Mouse (Mus musculus) fat pad, adult 2 months (tissue): ENCODE data around the gene Abcc5.
"Not testable (repeated sequence)": the region's sequence is repeated elsewhere in the genome, so short reads cannot be mapped to it uniquely, and the experiment has no call there.

ENCODE experiments used
- DNase-seq: peaks from one replicate; pipeline ENCODE4 v3.0.0-alpha.2; 2011; ENCODE audit warnings: low read depth, low spot score; ENCODE audit errors: extremely low read depth

The Abcc5 gene

DNA sequence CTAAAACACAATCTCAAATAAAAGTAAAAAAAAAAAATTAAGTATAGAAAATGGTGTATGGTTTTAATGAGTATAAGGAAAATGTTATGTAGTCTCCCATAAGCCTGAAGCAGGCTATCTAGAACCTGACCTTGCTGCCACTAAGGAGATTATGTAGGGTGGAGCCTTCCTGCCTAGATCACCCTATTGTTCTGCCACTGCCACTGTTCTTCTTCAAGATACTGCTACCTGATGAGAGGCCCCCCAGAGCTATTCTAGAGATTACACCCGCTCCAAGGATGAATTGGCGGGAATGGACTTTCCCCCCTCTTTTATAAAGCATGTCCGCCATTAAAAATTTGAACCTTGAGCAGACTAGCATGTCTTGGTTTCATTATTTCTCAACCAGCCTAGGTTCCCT lies 64.7 kb downstream of the Abcc5 start:
- not testable (repeated sequence) for DNase-seq

DNA sequence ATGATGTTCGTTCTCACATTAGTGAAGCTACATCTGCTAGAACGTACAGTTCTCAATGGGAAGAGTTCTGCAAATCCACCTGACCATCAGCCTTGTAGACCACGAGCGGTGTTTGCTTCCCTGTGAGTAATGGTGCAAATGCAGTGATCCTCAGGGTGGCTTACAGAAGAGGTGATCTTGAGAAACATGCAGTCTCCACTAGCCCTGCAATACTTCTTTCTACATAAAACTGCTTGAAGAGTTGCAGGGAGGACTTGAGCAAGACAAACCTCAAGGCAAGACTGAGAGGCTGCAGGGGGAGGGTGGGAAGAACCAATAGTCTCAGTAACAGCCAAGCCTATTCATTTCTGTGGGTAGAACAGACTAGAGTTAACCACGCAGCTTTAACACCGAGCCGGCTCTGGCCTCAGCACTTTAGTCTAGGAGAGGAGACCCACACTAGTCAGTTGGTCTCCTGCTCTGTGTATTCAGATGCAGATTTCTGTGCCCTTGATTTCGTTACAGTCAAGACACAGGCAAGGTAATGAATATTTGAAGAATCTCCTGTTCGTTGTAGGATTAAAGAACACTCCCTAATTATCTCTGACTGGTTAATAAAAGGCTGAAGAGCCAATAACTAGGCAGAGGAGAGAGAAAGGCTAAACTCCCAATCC lies 66.4 kb downstream of the Abcc5 start:
- DNase-seq, result no peak

DNA sequence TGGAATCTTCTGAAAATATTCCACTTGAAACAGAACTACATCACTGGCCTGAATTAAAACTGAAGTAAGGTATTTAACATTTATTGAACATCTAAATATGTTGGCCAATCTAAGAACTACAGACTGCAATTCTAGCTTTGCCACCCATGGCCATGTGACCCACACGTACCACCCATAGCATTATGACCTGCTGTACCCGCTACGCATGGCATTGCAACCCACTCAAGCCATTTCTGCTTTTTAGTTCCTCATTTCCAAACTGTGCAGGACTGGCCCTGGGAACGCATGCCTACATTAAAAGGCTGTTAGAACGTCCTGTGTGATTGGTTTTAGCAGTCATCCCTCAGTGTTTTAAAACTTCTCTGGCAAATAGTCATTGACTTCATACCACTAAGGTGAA lies 68.4 kb downstream of the Abcc5 start:
- DNase-seq, result no peak

DNA sequence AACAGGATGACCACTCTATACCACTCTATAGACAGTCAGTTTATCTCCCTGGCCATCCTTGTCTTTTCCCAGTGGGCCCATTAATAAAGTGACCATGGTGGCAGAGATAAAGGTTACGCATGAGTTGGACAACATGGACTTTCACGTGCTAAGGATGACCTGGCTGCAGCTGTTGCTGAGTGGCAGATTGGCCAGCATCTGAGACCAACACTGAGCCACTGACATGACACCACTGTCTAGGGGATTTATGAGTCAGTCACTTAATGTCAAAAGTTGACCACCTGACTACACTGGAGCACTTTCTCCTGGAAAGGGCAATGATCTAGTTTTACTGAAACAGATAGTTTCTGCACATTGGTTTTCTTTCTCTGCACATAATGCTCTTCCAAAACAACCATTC lies 71.4 kb downstream of the Abcc5 start:
- no peak for DNase-seq

DNA sequence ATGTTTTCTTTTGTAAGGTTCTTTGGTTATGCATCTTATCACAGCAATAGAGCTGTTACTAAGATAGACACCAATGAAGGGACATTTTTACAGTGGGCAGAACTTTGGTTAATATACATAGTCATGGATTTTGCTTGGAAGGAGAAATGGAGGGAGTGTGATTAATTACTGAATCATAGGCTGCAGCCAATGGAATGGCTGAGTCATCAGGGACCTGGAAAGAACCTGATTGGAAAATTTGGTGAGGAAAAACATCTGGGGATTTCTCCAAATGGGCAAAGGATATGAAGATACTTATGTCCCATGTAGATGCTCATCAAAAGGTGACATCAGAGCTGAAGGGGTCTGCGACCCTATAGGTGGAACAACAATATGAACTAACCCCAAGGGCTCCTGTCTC lies 72.2 kb downstream of the Abcc5 start:
- no peak for DNase-seq

DNA sequence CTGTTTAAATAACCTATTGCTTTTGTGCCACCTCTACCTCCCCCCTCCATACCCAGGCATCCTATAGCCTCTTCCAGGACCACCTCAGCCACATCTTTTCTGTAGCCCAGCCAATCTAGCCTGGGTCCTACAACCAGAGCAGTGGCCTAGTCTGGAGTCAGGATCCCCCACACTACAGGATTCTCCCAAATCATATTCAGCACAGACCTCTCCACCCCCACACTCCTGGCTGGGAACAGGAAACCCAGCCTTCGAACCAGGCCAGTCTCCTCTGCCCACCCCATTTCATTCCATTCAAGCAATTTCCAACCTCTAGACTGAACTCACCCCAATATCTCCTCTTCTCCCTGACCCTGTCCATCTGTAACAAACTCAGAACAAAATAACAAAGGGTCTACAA lies 80.7 kb downstream of the Abcc5 start:
- no peak for DNase-seq

DNA sequence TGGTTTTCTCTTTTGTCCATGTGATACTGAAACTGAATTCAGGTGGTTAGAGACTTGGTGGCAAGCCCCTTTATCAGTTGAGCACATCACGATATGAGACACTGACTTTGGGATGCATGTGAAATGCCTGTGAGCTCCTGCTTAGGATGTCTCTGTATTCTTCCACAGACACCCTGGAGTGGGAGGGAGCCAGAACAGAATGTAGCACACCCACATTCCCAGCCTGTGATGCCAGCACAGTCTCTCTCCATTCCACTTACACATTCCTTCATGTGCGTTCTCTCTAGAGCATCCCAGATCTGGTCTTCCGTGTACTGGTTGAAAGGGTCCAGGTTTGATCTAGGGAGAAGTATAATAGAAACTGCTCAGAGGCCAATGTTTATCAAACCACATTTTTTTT lies 87.6 kb downstream of the Abcc5 start:
- no peak for DNase-seq

DNA sequence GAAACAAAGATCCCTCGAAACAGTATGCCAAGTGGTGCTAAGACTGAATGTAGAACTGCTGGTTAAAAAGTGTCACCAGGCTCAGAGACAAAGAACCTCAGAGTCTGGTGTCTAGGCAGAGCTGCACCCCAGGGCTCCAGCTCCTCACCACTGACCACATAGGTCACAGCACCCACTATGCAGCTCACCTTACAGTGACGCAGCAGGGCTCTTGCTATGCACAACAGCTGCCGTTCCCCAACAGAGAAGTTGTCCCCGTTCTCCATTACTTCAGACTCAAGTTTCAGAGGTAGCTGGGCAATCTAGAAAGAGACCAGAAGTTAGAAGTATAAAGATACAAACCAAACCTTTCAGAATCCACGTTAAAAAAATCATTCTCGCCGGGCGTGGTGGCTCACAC lies 91.3 kb downstream of the Abcc5 start:
- DNase-seq, result no peak

DNA sequence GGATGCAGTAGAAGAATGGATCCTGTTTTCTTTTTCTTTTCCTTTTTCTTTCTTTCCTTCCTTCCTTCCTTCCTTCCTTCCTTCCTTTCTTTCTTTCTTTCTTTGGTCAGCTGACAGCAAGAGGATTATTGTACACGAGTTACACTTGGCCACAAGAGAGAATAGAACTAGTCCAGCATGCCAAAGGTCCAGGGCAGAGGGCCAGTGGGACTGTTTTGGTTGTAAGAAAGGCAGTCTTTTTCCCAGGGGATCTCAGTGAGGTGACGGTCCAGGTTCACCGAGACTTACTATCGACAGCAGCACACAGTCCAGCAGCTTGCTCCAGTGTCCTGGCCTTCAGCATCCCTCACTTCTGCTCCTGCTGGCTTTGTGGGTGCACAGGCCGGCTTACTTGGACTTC lies 97.9 kb downstream of the Abcc5 start:
- DNase-seq, result no peak

DNA sequence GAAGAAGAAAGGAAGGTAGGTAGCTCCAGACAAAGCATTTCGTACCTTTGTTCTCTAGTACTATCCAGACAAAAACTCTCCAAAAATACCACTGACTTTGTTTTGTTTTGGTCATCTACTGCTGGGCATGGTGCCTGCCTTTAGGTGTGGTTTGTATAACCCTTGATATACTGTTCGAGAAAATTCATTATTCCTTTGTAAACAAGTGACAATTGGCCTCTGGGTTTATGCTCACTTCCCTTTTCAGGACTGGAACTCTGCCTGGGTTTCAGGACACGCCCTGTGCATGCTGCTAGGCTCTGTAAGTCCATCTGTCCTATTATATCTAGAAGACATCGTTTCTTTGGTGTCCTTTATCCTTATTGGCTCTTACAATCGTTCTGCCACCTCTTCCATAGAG lies 100.9 kb downstream of the Abcc5 start, which contains the start of gene Cyp2ab1:
Gene Cyp2ab1, minus strand, starts transcription at position 119 of the 400 bp plus-strand sequence.
- no peak for DNase-seq

DNA sequence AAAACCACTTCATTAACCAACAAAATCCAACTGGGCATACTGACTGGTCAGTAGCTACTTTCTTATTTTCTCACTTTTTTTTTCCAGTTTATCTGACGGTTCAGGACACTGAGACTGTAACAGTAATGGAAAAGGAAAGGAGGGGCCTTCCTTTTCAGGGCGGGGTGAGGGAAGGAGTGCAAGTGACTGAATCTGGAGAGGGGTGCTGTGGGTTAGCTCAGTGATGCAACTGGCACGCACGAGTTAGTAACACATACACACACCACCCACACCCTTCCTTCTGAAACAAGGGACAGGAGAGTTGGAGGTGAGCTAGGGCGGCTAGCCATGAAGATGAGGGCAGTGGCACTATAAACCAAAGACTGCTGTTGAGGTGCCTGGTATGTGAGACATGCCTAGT lies 102.3 kb downstream of the Abcc5 start:
- no peak for DNase-seq

DNA sequence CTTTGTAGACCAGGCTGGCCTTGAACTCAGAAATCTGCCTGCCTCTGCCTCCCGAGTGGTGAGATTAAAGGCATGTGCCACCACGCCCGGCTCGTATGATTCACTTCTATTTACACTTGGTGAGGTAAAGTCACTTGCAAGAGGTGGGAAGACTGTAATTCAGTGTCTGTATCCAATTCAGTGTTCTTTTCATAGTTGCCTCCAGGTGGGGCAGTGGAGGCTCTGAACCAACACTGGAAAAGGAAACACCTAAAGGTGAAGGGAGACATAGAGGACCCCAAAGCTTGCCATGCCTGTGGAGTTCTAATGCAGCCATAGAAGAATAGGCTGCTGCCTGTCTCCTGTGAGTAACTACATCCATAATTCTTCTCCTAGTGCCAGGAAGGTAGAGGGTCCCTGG lies 103.9 kb downstream of the Abcc5 start:
- no peak for DNase-seq

DNA sequence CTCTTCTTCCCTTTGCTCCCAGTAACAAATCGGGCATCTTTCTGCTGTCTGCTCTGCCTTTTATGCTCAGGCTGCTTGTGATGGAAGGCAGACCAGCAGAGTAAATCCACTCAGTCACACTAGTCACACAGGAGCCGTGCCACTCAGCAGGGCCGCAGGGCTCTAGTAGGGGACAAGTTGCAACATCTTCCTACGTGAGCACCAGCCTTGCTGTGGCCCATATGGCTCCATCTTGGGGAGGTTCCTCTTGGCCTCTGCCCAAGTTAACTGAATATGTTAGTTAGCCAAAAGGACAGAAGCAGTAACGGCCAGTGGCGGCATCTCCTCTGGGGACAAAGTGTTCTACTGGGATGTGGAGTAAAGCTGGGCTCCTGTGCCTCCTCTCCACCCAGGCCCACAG lies 109.4 kb downstream of the Abcc5 start:
- no peak for DNase-seq

DNA sequence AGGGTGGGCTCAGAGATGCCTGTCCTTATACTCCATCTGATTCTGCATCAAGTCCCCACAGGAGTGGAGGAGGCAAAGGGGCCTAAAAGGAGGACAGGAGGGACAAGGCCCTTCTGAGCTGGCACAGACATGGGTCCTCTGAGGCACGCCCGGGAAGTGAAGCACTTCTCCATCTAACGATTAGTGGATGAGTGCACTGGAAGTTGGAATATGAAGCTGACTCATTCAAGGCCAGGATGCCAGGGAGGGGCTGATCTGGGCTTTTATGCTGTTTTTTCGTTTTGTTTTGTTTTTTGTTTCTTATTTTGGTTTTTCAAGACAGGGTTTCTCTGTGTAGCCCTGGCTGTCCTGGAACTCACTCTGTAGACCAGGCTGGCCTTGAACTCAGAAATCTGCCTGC lies 110.9 kb downstream of the Abcc5 start:
- DNase-seq, result no peak

DNA sequence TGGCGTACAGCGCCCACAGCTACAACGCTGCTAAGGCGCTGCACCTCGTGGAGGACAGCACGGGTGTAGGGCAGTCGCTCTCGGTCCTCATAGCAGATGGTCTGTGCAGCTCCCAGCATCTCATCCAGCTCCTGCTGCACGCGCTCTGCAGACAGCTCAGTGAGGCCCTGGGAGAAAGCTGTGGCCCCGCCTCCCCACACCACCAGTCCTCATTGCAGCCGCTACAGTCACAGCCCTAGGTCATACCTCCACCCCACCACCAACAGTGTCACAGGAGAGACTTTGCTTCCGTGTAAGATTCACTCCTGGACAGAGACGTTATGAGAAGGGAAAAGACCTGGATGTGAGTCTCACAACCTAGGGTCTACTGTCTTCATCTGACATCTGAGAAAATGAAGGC lies 113.9 kb downstream of the Abcc5 start:
- no peak for DNase-seq

DNA sequence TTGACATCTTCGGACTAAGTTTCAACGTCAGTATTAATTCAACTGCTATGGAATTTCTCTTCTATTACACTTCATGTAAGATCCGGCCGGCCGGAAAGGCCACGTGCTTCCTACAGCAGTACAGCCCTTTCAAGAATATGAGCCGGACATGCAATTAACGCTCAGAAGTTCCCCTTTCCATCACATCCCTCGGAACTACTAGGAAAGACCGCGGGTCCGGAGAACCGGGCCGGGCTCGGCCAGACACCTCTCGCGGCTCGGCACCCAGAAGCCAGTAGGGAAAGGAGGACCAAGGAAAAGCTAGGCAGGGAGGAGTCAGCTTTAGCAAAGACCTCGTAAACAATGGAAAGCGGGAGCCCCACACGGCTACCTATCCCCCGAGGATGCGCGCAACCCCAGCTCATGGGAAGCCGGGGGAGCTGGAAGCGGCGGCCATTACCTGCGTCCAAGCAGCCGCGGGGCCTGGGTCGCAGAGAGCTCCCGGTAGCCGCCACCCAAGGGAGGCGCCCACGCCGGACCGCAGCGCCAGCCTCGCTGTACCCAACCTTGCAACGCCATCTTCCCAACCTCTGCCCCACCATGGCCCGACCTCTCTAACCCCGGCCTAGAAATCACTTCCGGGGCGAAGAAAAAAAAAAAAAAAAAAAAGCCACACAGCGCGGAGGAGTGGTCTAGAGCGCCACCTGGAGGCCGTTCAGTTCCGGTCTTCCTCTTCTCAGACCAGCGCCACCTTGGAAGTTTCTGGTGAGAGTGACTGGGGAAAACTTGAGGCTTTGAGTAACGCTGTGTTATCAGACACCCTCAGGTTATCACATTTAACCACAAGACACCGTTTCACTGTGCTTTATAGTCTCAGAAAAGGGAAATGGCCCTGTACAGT lies 124.2 kb downstream of the Abcc5 start, which contains the start of gene Parl:
Gene Parl, minus strand, starts transcription at position 618 of the 880 bp plus-strand sequence.
- DNase-seq, result peak; percentile 18

DNA sequence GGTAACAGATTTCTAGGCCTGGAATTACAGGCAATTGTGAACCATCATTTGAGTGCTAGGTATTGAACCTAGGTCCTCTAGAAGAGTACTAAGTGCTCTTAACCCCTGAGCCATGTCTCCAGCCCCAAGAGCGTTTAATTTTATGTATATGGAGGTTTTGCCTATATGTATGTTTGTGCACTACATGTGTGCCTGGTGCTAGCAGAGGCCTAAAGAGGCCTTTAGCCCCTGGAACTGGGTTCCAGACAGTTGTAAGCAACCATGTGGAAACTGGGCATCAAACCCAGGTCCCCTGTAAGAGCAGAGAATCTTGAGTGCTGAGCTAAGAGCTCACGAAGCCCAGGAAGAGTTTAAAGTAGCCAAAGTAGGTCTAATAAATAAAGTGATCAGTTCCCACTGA lies 126.1 kb downstream of the Abcc5 start:
- DNase-seq, result no peak
